Mouse (Mus musculus) olfactory bulb, adult 2 months (tissue): ENCODE measurements around the gene Bcl9l. TPM values are rescaled to one million over a fixed set of nuclear protein-coding genes. Genes with fewer than 3 reads are reported as not detected.
A peak's percentile ranks its signal among the peaks of the same experiment; 100 is the strongest.

Experiments
- H3K27ac ChIP-seq: fragments of 200-500 bp; 2 replicates; pipeline ENCODE4 v1.5.1; 2012; ENCODE audit warnings: low read depth, low read length; ENCODE audit not compliant: insufficient read depth
- H3K4me1 ChIP-seq: fragments of 200-500 bp; 2 replicates; pipeline ENCODE4 v1.6.1; 2012; ENCODE audit warnings: low read length; ENCODE audit not compliant: control insufficient read depth, insufficient read depth
- H3K4me3 ChIP-seq: fragments of 200-500 bp; 2 replicates; pipeline ENCODE4 v1.5.1; 2012; ENCODE audit warnings: mild to moderate bottlenecking, low read depth, low read length, moderate library complexity; ENCODE audit not compliant: insufficient read depth
- CTCF ChIP-seq: fragments of 200-500 bp; IDR thresholded peaks from 2 replicates; pipeline ENCODE4 v1.5.1; 2012; ENCODE audit warnings: low read depth, mild to moderate bottlenecking, low read length, moderate library complexity; ENCODE audit not compliant: insufficient read depth
- POLR2A ChIP-seq: fragments of 200-500 bp; IDR thresholded peaks from 2 replicates; pipeline ENCODE4 v1.6.1; 2012; ENCODE audit warnings: mild to moderate bottlenecking, low read depth, low read length, moderate library complexity; ENCODE audit not compliant: insufficient read depth
- whole genome bisulfite sequencing: fragments of 180-500 bp; shearing (Covaris S2); methylation state at CpG from one replicate; pipeline ENCODE4 v1.1.7; 2018; 5-methylcytosine and 5-hydroxymethylcytosine counted together
- polyA plus RNA-seq: library from polyadenylated mRNA; stranded (reverse); fragments of >200 nt; gene quantifications from 2 replicates; pipeline ENCODE4 v1.2.4, GENCODE M21; 2012; ENCODE audit warnings: low replicate concordance; ENCODE audit not compliant: missing spikeins, insufficient read depth, insufficient read length

Bcl9l gene
- polyA plus RNA-seq, 1 experiment: not detected

DNA sequence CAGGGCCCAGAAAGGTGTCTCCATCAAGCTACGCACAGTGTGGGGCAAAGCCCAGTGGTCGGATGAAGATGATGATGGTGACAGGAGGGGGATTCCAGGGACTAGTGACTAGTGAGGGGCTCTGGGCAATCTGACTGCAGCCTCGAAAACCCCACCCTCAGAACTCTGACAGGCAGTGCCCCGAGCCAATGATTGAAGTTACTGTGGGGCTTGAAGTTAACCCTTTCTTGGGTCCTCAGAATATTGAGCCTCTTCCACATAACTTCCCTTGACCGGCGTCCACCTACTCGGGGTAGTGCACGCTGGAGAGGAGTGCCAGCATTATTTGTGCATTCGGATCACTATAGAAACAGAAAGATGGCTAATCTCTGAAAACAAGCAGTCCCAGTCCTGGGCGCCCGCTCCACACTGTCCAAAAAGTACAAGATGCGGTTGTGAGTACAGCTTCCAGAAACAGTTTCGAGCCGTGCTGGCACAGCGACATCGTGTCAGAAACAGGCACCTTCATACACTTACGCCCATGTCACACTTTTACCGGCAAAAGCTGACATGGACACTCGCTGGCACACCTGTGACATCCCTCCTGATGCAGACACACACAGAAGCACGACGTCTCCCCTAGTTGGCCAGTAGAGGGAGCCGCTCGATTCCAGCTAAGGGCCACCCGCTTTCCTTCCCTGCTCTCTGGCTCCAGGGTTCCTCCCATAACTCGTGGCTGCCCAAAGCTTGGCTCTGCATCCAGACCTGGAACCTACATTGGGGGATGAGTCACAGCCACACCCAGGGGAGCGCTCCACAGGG lies 2.8 kb upstream of the Bcl9l start:
- Histone ChIP-seq H3K27ac (peak overlapping the region; percentile 93), H3K4me1 (peaks cover 15% of the 10 kb centered on the region), H3K4me3 (peak overlapping the region; percentile 95)
- WGBS: 1% methylated on average over 26 of the region's 26 CpGs
- TF ChIP-seq POLR2A (no peak), CTCF (peak; percentile 86)

DNA sequence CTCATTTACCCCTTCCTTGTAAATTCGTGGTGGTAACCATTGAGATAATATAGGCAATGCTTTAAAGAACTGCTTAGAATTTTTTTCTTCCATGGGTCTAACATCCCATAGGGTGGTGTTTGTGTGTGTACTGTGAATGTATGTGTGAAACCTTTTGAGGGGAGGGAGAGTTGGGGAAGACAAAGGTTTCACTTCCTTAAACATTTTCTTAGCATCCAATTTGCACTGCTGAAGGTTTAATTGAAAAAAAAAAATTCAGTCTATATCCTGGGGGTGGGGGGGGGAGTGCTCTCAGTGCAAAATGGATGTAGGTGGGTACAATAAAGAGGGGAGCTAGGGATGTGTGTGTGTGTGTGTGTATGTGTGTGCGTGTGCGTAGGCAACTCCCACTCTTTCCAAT lies 513 bp upstream of the Bcl9l start:
- TF ChIP-seq CTCF (no peak), POLR2A (no peak)
- H3K4me1 ChIP-seq: peaks cover 37% of the 10 kb centered on the region
- WGBS: 8% methylated on average over 3 of the region's 3 CpGs
- H3K4me3 ChIP-seq: peak overlapping the region; percentile 84
- peak overlapping the region; percentile 89 for H3K27ac ChIP-seq

DNA sequence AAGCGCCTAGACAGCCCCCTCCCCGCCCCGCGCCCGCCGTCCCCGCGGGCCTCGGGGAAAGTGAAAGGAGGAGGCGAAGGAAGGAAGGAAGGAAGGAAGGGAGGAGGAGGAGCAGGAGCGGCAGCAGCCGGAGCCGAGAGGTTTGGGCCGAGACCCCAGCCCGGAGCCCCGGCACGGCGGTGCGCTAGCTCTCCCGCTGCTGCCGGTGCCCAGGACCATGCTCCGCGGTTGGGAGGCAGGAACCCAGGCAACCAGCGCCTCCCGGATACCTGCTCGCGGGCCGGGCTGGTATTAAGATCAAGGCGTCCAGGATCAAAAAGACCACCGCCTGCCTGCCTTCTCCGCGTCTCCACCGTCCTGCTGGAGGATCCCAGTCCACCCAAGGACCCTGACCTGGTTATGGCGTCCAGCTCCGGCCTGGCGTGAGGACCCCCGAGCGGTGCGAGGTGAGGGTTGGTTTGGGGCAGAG lies 450 bp downstream of the Bcl9l start:
- Histone ChIP-seq H3K27ac (peak overlapping the region; percentile 89), H3K4me1 (peaks cover 42% of the 10 kb centered on the region), H3K4me3 (peak overlapping the region; percentile 84)
- under 1% methylated on average over 39 of the region's 39 CpGs for WGBS
- TF ChIP-seq CTCF (no peak), POLR2A (no peak)

DNA sequence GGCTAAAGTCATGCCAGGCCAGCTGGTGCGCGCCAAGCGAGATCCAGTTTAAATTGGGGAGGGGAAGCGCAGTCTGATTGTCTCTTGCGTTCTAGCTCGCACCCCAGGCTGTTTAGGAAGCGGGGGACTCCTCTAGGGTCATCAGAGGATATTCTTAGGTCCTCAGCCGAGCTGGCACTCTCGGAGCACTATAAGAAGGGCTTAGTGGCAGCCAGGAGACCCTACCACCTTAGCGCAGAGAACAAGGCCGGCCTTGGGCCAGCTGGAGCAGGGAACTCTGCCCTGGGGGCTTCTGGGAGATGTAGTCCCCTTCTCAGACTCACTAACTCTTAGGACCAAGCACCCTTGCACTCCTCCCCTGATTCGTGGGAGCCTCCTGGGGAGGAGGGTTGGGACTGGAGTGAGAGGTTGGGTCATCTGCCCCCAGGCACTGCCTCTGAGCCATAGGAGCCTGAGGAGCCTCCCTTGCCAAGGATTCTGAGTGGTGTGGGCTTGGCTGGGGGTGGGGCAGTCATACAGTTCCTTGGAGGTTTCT lies 952 bp downstream of the Bcl9l start:
- 0% methylated on average over 12 of the region's 12 CpGs for WGBS
- Histone ChIP-seq H3K4me1 (peaks cover 46% of the 10 kb centered on the region), H3K27ac (peak overlapping the region; percentile 89), H3K4me3 (peak overlapping the region; percentile 84)
- TF ChIP-seq POLR2A (no peak; the same call in 1 of the 2 replicates), CTCF (no peak)

DNA sequence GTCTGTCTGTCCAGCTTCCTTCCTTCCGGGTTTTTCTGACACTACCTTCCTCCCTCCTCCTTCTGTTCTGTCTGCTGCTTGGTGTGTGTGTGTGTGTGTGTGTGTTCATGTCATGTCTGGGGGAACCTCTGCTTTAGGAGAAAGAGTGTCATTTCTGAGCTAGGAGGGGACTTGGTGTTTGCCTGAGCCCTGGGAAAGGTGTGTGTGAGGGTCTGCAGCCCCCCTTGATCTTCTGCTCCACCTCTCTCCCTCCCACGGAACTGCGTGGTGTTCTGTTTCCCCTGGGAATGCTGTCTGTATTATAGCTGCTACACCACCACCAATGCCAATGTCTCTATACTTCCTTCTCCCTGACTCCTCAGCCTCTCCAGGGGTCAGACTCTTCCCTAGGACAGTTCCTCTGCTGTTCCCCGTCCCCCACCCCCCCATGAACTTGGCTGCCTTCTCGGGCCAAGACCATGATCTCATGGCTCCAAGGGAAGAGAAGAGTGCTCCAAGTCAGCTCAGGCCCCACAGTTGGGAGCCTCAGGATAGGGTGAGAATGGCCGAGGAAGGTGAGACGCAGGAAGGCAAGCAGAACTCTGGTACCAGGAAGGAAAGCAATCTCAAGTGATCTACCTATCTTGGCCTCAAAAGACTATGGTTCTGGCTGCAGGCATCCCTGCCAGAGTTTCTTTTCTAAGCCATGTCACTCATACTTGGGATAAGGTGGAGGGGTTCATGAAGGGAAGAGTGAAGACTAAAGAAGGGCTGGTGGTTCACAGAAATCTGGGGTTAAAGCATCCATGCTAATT lies 1.9 kb downstream of the Bcl9l start:
- peak overlapping the region; percentile 84 for H3K4me3 ChIP-seq
- H3K4me1 ChIP-seq: peaks cover 55% of the 10 kb centered on the region
- 6% methylated on average over 7 of the region's 7 CpGs for WGBS
- TF ChIP-seq CTCF (no peak), POLR2A (no peak)
- peak overlapping the region; percentile 89; the same call in 1 of the 2 replicates for H3K27ac ChIP-seq

DNA sequence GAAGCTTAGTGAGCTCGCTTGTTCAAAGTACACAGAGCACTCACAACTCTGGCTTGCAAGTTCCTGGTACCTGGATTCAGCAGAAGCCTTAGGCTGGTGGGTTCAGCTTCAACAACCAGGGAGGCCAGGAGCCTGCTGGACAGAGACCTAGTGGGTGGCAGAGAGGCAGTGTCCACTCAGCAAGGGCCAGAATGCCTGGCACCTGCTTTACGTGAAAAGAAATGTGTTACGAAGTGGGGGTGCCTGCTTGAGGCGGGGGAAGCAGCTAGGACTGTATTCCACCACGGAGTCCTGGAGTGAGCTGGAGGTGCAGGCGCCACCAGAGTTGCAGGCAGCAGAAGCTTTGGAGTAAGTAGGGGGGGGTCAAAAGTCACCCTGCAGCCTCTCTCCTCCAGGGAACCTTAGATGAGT lies 2.5 kb downstream of the Bcl9l start:
- H3K27ac ChIP-seq: no peak overlapping the region
- TF ChIP-seq CTCF: no peak
- no peak for TF ChIP-seq POLR2A
- peak overlapping the region; percentile 31 for H3K4me3 ChIP-seq
- H3K4me1 ChIP-seq: peaks cover 61% of the 10 kb centered on the region
- WGBS: 14% methylated on average over 6 of the region's 6 CpGs

DNA sequence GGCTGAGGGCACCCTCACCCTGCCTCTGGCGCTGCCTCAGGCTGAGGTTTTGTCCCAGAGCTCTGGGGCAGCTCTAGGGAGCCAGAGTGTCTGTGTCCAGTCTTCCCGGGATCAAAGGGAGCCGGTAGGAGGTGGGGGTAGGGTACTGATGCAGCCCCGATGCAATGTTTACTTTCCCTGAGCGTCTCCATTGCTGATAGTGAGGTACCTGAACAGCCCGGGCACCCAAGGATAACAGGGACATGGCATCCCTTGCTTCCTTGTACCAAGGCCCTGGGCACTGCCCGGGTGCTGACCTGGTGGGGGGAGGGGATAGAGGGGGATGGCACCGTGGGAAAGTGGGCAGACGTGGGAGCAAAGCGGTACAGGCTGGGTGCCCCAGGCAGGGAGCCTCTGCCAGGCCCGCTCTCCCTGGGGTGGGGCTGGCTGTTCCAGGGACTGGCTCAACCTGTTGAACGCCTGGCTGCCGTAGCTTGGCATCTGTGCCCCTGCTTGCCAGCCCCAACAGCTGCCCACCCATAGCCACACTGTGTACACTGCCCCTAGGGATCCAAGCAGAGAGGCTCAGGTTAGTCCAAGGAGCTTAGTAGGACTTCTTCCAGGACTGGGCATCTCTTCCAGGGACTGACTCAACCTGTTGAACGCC lies 3.0 kb downstream of the Bcl9l start:
- WGBS: 14% methylated on average over 14 of the region's 14 CpGs
- peaks cover 64% of the 10 kb centered on the region for H3K4me1 ChIP-seq
- TF ChIP-seq CTCF (no peak), POLR2A (no peak)
- H3K4me3 ChIP-seq: peak overlapping the region; percentile 31
- no peak overlapping the region for H3K27ac ChIP-seq

DNA sequence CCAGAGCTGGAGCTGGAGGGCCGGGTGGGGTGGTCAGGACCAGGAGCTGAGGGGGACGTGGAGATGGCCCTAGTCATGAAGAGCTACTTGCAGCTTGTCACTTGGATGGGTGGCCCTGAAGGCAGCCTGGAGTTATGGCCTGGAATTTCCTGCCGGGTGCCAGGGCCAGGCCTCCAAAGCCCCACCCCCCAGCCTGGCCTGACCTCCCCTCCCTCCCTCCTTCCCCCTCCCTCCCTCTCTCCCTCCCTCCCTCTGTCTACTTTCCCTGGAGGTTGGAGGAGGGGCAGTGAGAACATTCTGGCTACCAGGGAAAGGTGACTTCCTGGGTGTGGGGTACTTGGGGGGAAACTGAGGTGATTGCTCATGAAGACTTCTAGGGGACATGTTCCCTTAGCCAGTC lies 3.7 kb downstream of the Bcl9l start:
- H3K27ac ChIP-seq: no peak overlapping the region
- peaks cover 69% of the 10 kb centered on the region for H3K4me1 ChIP-seq
- 23% methylated on average over 3 of the region's 3 CpGs for WGBS
- TF ChIP-seq POLR2A (no peak), CTCF (no peak)
- H3K4me3 ChIP-seq: peak overlapping the region; percentile 31
